Mouse (Mus musculus): ENCODE results near the gene Csmd2.

Gene Csmd2

DNA sequence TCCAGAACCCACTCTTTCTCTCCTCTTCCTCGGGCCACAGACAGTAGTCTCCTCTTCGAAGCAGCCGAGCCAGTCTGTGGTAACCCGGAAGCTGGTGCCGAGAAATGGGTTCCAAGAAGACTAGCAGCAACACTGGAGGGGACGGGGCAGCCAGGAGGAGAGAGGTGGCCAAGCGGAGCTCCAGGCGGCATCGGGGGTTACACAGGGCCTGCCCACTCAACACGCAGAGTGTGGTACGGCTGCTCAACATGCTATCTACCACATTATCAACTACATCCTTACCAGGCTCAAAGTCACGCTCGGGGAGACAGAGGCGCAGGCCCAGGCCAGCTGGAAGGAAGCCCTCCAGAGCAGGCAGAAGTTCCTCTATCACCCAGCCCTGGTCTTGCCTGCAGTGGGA is 628.1 kb downstream of the Csmd2 start:
- no peak for DNase-seq (ENCODE audit: extremely low spot score)
